Mouse (Mus musculus) spleen, adult 2 months (tissue): ENCODE results near the gene Gtf2b.

ENCODE experiments used
- CTCF ChIP-seq: fragments of 200-500 bp; IDR thresholded peaks from 2 replicates; pipeline ENCODE4 v1.5.1; 2011; ENCODE audit warnings: mild to moderate bottlenecking, inconsistent platforms; ENCODE audit not compliant: insufficient read depth, insufficient read length, insufficient replicate concordance; ENCODE audit errors: extremely low read depth
- POLR2A ChIP-seq: fragments of 200-500 bp; IDR thresholded peaks from 2 replicates; pipeline ENCODE4 v1.6.1; 2011; ENCODE audit warnings: low read depth, low read length, inconsistent platforms

DNA sequence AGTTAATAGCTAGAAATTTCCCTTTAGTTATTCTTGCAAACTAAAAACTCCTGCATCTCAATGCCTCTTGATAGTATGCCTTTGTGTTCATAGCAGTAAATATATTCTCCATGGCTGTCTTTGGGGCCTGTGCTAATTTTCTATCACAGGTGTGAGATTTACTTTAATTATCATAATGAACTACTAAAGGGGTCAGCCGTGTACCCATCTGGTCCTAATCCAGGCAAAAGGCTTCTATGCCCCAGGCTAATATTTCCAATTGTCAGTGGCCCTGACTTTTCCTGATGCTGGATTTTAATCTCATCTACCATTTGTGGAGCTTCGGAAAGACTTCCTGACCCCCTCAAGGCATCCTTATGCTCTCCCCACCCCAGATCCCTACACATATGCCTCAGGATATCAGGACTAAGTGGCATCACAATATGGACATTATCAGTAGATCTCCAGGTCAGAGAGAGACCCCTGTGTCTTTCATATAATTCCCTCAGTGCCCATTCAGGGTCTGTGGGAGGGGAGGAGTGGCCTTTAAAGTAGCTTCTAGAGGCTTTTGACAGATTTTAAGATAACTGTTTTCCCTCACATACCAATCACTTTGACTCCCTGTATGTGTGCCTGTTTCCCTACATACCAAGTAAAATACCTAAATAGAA lies 21.7 kb downstream of the Gtf2b start:
- TF ChIP-seq CTCF: no peak
- TF ChIP-seq POLR2A: no peak
